Comparison of ENCODE assay signal across 22 mouse cellular contexts in genomic region chr12:84013701-84014100, GRCm38 (mm10). TPM values are rescaled to one million over a fixed set of nuclear protein-coding genes. Genes with fewer than 3 reads are reported as not detected.
"Had no signal": no experiment of that assay in that cellular context is flagged by ENCODE, and none has a peak within 500 bp of the region (broad histone marks: within the 10 kb centered on the region; RNA-seq: fewer than 3 reads in every experiment).

No protein-coding gene starts in this region.

- H3K4me3 ChIP-seq: limb, embryonic 12.5 days; liver, embryonic 13.5 days; lung, embryonic 15.5 days; megakaryocyte, embryonic 14.5 days; midbrain, embryonic 12.5 days had no signal

- H3K4me2 ChIP-seq: limb, embryonic 12.5 days; liver, embryonic 13.5 days; lung, embryonic 15.5 days; midbrain, embryonic 12.5 days had no signal

- H3K9ac ChIP-seq: limb, embryonic 12.5 days; liver, embryonic 13.5 days; liver, postnatal 0 days; lung, embryonic 15.5 days; midbrain, embryonic 12.5 days had no signal

- DNase-seq: kidney, adult 8-10 months; kidney, postnatal 25 days; liver; liver, embryonic 13.5 days; liver, postnatal 0 days; lung, postnatal 14 days; thymus, postnatal 4 days had no signal

- H3K36me3 ChIP-seq: liver, embryonic 13.5 days; midbrain, embryonic 12.5 days had no signal

- H3K27ac ChIP-seq: limb, embryonic 12.5 days; liver, embryonic 13.5 days; lung, embryonic 15.5 days; macrophage; midbrain, embryonic 12.5 days had no signal

- H3K27me3 ChIP-seq: limb, embryonic 12.5 days; lung, embryonic 15.5 days; midbrain, embryonic 12.5 days had no signal

- H3K9me3 ChIP-seq: limb, embryonic 12.5 days; liver, embryonic 13.5 days; lung, embryonic 15.5 days; midbrain, embryonic 12.5 days had no signal

- ATAC-seq: inflammation-experienced regulatory T-cells, adult 6 months; intestine, postnatal 0 days; liver, postnatal 0 days; midbrain, embryonic 16.5 days had no signal

RNA-seq across cellular contexts. Expression of gene Acot1, which starts 4.4 kb away (rescaled TPM):
- polyA plus RNA-seq: inflammation-experienced regulatory T-cells, adult 6 months had no signal

RNA-seq across cellular contexts. Expression of gene Acot4, which starts 24.5 kb away (rescaled TPM):
- total RNA-seq: neutrophil, adult 5-6 weeks had no signal

RNA-seq across cellular contexts. Expression of gene Gm49366, which starts 25.0 kb away (rescaled TPM):
- total RNA-seq: left cerebral cortex, postnatal 36 days; neutrophil, adult 5-6 weeks had no signal
- polyA plus RNA-seq: inflammation-experienced regulatory T-cells, adult 6 months; intestine, postnatal 0 days; kidney, embryonic 16.5 days; limb, embryonic 12.5 days; liver, postnatal 0 days; lung, embryonic 15.5 days; macrophage; midbrain, embryonic 12.5 days; midbrain, embryonic 16.5 days; neural tube, embryonic 11.5 days; small intestine, adult 2 months; stomach, embryonic 16.5 days had no signal

RNA-seq across cellular contexts. Expression of gene Heatr4, which starts 29.0 kb away (rescaled TPM):
- total RNA-seq: left cerebral cortex, adult 8-10 months; left cerebral cortex, postnatal 36 days; neutrophil, adult 5-6 weeks had no signal
- polyA plus RNA-seq: inflammation-experienced regulatory T-cells, adult 6 months; kidney, embryonic 16.5 days; limb, embryonic 12.5 days; liver, embryonic 13.5 days; liver, postnatal 0 days; lung, embryonic 15.5 days; macrophage; midbrain, embryonic 12.5 days; midbrain, embryonic 16.5 days; neural tube, embryonic 11.5 days; small intestine, adult 2 months had no signal
